In the genomic region with DNA sequence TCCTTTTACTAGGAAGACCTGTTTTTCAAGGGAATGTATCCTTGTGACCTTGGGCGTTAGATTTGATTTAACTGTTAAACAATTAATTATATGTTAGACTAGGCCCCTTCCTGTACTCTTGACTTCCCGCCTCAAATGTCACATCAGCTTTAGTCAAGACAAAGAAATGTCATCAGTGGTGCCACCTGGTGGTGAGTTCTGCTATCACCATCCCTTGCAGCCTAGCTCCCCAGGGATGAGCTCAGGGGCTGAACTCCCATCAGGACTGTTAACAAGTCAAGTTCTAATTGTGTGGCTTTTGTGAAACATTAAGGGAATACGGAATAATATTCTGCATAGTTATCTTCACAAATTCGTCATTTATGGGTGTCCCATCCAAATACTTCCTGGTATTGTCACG, we compare ENCODE assay signal across 9 mouse cellular contexts.
A peak's percentile ranks its signal among the peaks of the same experiment; 100 is the strongest.
DNase-seq lines count a peak whose midpoint lies in the region; ATAC-seq and TF ChIP-seq lines count a peak whose summit lies in the region.
"Had no signal": no experiment of that assay in that cellular context is flagged by ENCODE, and none has a peak within 500 bp of the region (broad histone marks: within the 10 kb centered on the region; RNA-seq: fewer than 3 reads in every experiment).

No protein-coding gene starts in this region.

- no peaks in the 10 kb centered on the region for H3K9me3 ChIP-seq in intestine, embryonic 14.5 days (ENCODE audit: control insufficient read depth, low read length)
- H3K9me3 ChIP-seq in intestine, embryonic 16.5 days (ENCODE audit: control insufficient read depth, low read length), result no peaks in the 10 kb centered on the region
- no peaks in the 10 kb centered on the region for H3K9me3 ChIP-seq in ES-Bruce4 (replicated peaks; ENCODE audit: control insufficient read depth, insufficient read depth, low read length, poor library complexity, severe bottlenecking)
- H3K9me3 ChIP-seq in limb, embryonic 14.5 days (ENCODE audit: control insufficient read depth, low read length), result no peaks in the 10 kb centered on the region

- H3K9ac ChIP-seq in intestine, embryonic 14.5 days (ENCODE audit: low read length), result no peak overlapping the region
- H3K9ac ChIP-seq in intestine, embryonic 16.5 days (ENCODE audit: low read depth, low read length), result no peak overlapping the region
- no peak overlapping the region for H3K9ac ChIP-seq in ES-Bruce4 (ENCODE audit: low read depth, poor library complexity, severe bottlenecking)
- no peak overlapping the region for H3K9ac ChIP-seq in limb, embryonic 14.5 days (ENCODE audit: low read depth, low read length, severe bottlenecking)

- TF ChIP-seq POLR2A in ES-Bruce4 (IDR thresholded peaks at IDR 0.05; ENCODE audit: insufficient read depth, low read length), result no peak
- TF ChIP-seq POLR2A in limb, embryonic 14.5 days (IDR thresholded peaks at IDR 0.05; ENCODE audit: borderline replicate concordance, extremely low read depth, insufficient read depth, insufficient read length), result no peak

- H3K4me2 ChIP-seq in intestine, embryonic 14.5 days (ENCODE audit: low read length), result no peak overlapping the region
- no peak overlapping the region for H3K4me2 ChIP-seq in intestine, embryonic 16.5 days (ENCODE audit: low read depth, low read length)
- H3K4me2 ChIP-seq in limb, embryonic 14.5 days (replicated peaks; ENCODE audit: low read depth, low read length, severe bottlenecking), result no peak overlapping the region

- WGBS in intestine, embryonic 14.5 days, result 82% methylated on average over 5 of the region's 5 CpGs
- WGBS in intestine, embryonic 16.5 days, result 80% methylated on average over 5 of the region's 5 CpGs
- 83% methylated on average over 5 of the region's 5 CpGs for WGBS in limb, embryonic 14.5 days

- TF ChIP-seq EP300 in ES-Bruce4 (IDR thresholded peaks at IDR 0.05; ENCODE audit: insufficient read depth, low read depth, low read length), result no peak

- peak; percentile 76 for DNase-seq in intestine, embryonic 14.5 days (ENCODE audit: low spot score)
- peak; percentile 61 for DNase-seq in 416B (ENCODE audit: low read depth)
- peak; percentile 55 for DNase-seq in cerebellum, adult 8-10 months
- DNase-seq in limb, embryonic 14.5 days (ENCODE audit: low spot score), result peak; percentile 50
- peak; percentile 22 to 65 for DNase-seq in spleen, postnatal 10 days (ENCODE audit: low spot score in 2 of 2)
- no peak for DNase-seq in frontal cortex, postnatal 10 days (ENCODE audit: low spot score in 2 of 2)

- H3K36me3 ChIP-seq in intestine, embryonic 14.5 days (ENCODE audit: control insufficient read depth, insufficient read depth, low read length), result no peaks in the 10 kb centered on the region
- H3K36me3 ChIP-seq in intestine, embryonic 16.5 days (ENCODE audit: control insufficient read depth, insufficient read depth, low read length), result no peaks in the 10 kb centered on the region
- no peaks in the 10 kb centered on the region for H3K36me3 ChIP-seq in ES-Bruce4 (ENCODE audit: control insufficient read depth, insufficient read depth, low read length, poor library complexity, severe bottlenecking)
- H3K36me3 ChIP-seq in limb, embryonic 14.5 days (ENCODE audit: control insufficient read depth, insufficient read depth, low read length), result no peaks in the 10 kb centered on the region

- H3K27ac ChIP-seq in intestine, embryonic 14.5 days (ENCODE audit: low read depth), result no peak overlapping the region
- no peak overlapping the region for H3K27ac ChIP-seq in intestine, embryonic 16.5 days (ENCODE audit: low read length)
- no peak overlapping the region for H3K27ac ChIP-seq in ES-Bruce4 (ENCODE audit: insufficient read depth, low read length)
- H3K27ac ChIP-seq in limb, embryonic 14.5 days (replicated peaks; ENCODE audit: low read depth, low read length), result no peak overlapping the region
- H3K27ac ChIP-seq: macrophage had no signal

- no peaks in the 10 kb centered on the region for H3K27me3 ChIP-seq in intestine, embryonic 14.5 days (replicated peaks; ENCODE audit: control insufficient read depth, insufficient read depth, low read length)
- no peaks in the 10 kb centered on the region for H3K27me3 ChIP-seq in intestine, embryonic 16.5 days (replicated peaks; ENCODE audit: control insufficient read depth, insufficient read depth, low read length)
- H3K27me3 ChIP-seq in ES-Bruce4 (ENCODE audit: control insufficient read depth, insufficient read depth, low read length, poor library complexity, severe bottlenecking), result no peaks in the 10 kb centered on the region
- H3K27me3 ChIP-seq in limb, embryonic 14.5 days (ENCODE audit: control insufficient read depth, insufficient read depth, low read length), result no peaks in the 10 kb centered on the region

- no peak overlapping the region for H3K4me3 ChIP-seq in intestine, embryonic 14.5 days (ENCODE audit: low read depth, low read length)
- no peak overlapping the region for H3K4me3 ChIP-seq in intestine, embryonic 16.5 days (ENCODE audit: low read length)
- no peak overlapping the region for H3K4me3 ChIP-seq in ES-Bruce4 (ENCODE audit: low read depth, low read length)
- no peak overlapping the region for H3K4me3 ChIP-seq in limb, embryonic 14.5 days (replicated peaks; ENCODE audit: low read length)

- peak; percentile 66 for TF ChIP-seq CTCF in ES-Bruce4 (IDR thresholded peaks at IDR 0.05; ENCODE audit: low read depth, low read length)

- H3K4me1 ChIP-seq in intestine, embryonic 14.5 days (replicated peaks; ENCODE audit: control insufficient read depth, insufficient read depth, low read length), result no peaks in the 10 kb centered on the region
- H3K4me1 ChIP-seq in intestine, embryonic 16.5 days (ENCODE audit: control insufficient read depth, insufficient read depth, low read length), result no peaks in the 10 kb centered on the region
- no peaks in the 10 kb centered on the region for H3K4me1 ChIP-seq in ES-Bruce4 (ENCODE audit: control insufficient read depth, insufficient read depth, low read length)
- H3K4me1 ChIP-seq in limb, embryonic 14.5 days (ENCODE audit: control insufficient read depth, insufficient read depth, low read length), result 0 out of 2 replicates have a peak, but pooled peaks cover 6% of the 10 kb centered on the region

- no peak for ATAC-seq in intestine, embryonic 14.5 days (replicated peaks; ENCODE audit: low FRiP score, low TSS enrichment, low read depth)
- ATAC-seq in intestine, embryonic 16.5 days, result no peak
- no peak for ATAC-seq in limb, embryonic 14.5 days (ENCODE audit: low FRiP score, low read depth)

Comparison
In these comparisons a context has a peak if more than half of its experiments do, and no peak if none do; other contexts are left out.
1. DNase-seq: peak in intestine, embryonic 14.5 days (single experiment), 416B (single experiment), cerebellum, adult 8-10 months (single experiment), limb, embryonic 14.5 days (single experiment) and spleen, postnatal 10 days (2 of 2); none in frontal cortex, postnatal 10 days (0 of 2).